Mouse (Mus musculus): Measurements from ENCODE around the gene Capg.

- no peak for TF ChIP-seq CTCF (IDR thresholded peaks at IDR 0.05; ENCODE audit: borderline replicate concordance, insufficient read depth, low read length)
- TF ChIP-seq POLR2A (IDR thresholded peaks at IDR 0.05; ENCODE audit: low read depth, low read length) = no peak
These were observed 63.5 kb downstream of the Capg start for GRCm38 (mm10) chr6:72607676-72608075.
